Mouse (Mus musculus) B cell, adult 2 months (primary cell): ENCODE measurements around the gene Trim71.

Experiments used
- DNase-seq, 2 experiments: peaks; one replicate each; pipeline ENCODE4 v3.0.0; 2022

Gene Trim71

GRCm38 (mm10) chr9:114477019-114477418 lies 87.2 kb downstream of the Trim71 start:
- DNase-seq = no peak

- DNase-seq = no peak
These were observed 92.3 kb downstream of the Trim71 start for GRCm38 (mm10) chr9:114471892-114472291.

- DNase-seq = no peak
These were observed 95.5 kb downstream of the Trim71 start for GRCm38 (mm10) chr9:114468701-114469100.

GRCm38 (mm10) chr9:114468217-114468616 lies 96.0 kb downstream of the Trim71 start:
- no peak for DNase-seq

- no peak for DNase-seq
These were observed 97.3 kb downstream of the Trim71 start for GRCm38 (mm10) chr9:114466871-114467270.

GRCm38 (mm10) chr9:114465442-114465841 lies 98.7 kb downstream of the Trim71 start:
- no peak for DNase-seq

- no peak for DNase-seq
These were observed 101.6 kb downstream of the Trim71 start for GRCm38 (mm10) chr9:114462569-114462968.

GRCm38 (mm10) chr9:114458436-114458835 lies 105.7 kb downstream of the Trim71 start:
- no peak for DNase-seq
